Comparison of ENCODE assay signal across 16 mouse cellular contexts in the genomic region with DNA sequence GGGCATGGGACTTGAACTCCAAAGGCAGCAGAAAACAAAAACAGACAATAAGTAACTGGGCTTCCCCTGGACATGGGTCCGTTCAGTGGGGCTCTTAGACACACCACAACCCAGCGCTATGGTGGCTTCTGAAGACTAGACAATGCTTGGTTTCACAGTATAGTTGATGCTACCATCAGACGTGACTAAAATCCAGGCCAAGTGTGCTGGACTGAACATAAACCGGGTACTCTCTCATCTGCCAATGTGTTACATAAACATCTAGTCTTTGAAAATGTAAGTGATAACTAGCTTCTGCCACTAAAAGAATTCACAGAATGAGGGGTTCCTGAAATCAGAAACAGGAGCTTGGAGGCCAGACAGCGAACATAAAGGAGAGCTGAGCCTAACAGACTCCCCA.
"Had no signal": no experiment of that assay in that cellular context is flagged by ENCODE, and none has a peak within 500 bp of the region (broad histone marks: within the 10 kb centered on the region; RNA-seq: fewer than 3 reads in every experiment).

No protein-coding gene starts in this region.

- H3K36me3 ChIP-seq: liver, embryonic 13.5 days; midbrain, embryonic 13.5 days; neural tube, embryonic 15.5 days had no signal

- H3K4me2 ChIP-seq: liver, embryonic 13.5 days; midbrain, embryonic 13.5 days; neural tube, embryonic 15.5 days had no signal

- H3K4me3 ChIP-seq: liver, embryonic 13.5 days; midbrain, embryonic 13.5 days; myocyte; neural tube, embryonic 15.5 days had no signal

- H3K4me1 ChIP-seq: liver, embryonic 13.5 days; midbrain, embryonic 13.5 days; neural tube, embryonic 15.5 days had no signal

- H3K9me3 ChIP-seq: liver, embryonic 13.5 days; midbrain, embryonic 13.5 days; neural tube, embryonic 15.5 days had no signal

- H3K27me3 ChIP-seq: liver, embryonic 13.5 days; midbrain, embryonic 13.5 days; neural tube, embryonic 15.5 days had no signal

- DNase-seq: kidney, adult 11 months; kidney, adult 9 months; kidney, postnatal 36 days; layer of hippocampus, adult 9-11 months; layer of hippocampus, postnatal 36 days; liver; liver, embryonic 13.5 days; liver, postnatal 0 days; right cerebral cortex, postnatal 4 days; spleen, adult 18-20 months; thymus, adult 18-20 months; thymus, postnatal 14 days had no signal

- ATAC-seq: liver, postnatal 0 days; midbrain, embryonic 13.5 days had no signal

- H3K27ac ChIP-seq: kidney, postnatal 0 days; liver, embryonic 13.5 days; midbrain, embryonic 13.5 days; neural tube, embryonic 15.5 days had no signal

- H3K9ac ChIP-seq: liver, embryonic 13.5 days; liver, postnatal 0 days; midbrain, embryonic 13.5 days; neural tube, embryonic 15.5 days had no signal
